Mouse (Mus musculus) heart, postnatal 0 days (tissue): ENCODE results near the gene Doc2g.

ENCODE experiments used
- CTCF ChIP-seq: IDR thresholded peaks from 2 replicates; pipeline ENCODE4 v1.5.1; 2016; ENCODE audit warnings: antibody characterized with exemption, control low read depth, low read depth
- EP300 ChIP-seq: IDR thresholded peaks from 2 replicates; pipeline ENCODE4 v1.6.1; 2016; ENCODE audit warnings: antibody characterized with exemption, low read depth

- TF ChIP-seq CTCF = no peak
- no peak for TF ChIP-seq EP300
Measured at GRCm38 (mm10) chr19:3991562-3991961, 11.6 kb upstream of the Doc2g start.
